Mouse (Mus musculus) lung, embryonic 15.5 days (tissue): ENCODE data around the gene Krt33b. TPM values are rescaled to one million over a fixed set of nuclear protein-coding genes. Genes with fewer than 3 reads are reported as not detected.
A peak's percentile ranks its signal among the peaks of the same experiment; 100 is the strongest.

Experiments used
- ATAC-seq: fragments of 200-750 bp; cut with Nextera tagmentation; 2 replicates; pipeline ENCODE4 v1.8.0; 2017; ENCODE audit warnings: moderate number of reproducible peaks, borderline replicate concordance; ENCODE audit not compliant: low FRiP score, low TSS enrichment; ENCODE audit errors: extremely low read depth
- H3K27ac ChIP-seq: fragments of 300-500 bp; sonication (generic); 2 replicates; pipeline ENCODE4 v1.5.1; 2015; ENCODE audit warnings: moderate library complexity, mild to moderate bottlenecking, inconsistent platforms
- H3K27me3 ChIP-seq: fragments of 300-500 bp; sonication (generic); 2 replicates; pipeline ENCODE4 v1.6.1; 2015; ENCODE audit warnings: inconsistent platforms
- H3K36me3 ChIP-seq: fragments of 300-500 bp; sonication (generic); 2 replicates; pipeline ENCODE4 v1.6.1; 2015; ENCODE audit warnings: inconsistent platforms
- H3K4me1 ChIP-seq: fragments of 300-500 bp; sonication (generic); 2 replicates; pipeline ENCODE4 v1.6.1; 2015; ENCODE audit warnings: inconsistent platforms
- H3K4me2 ChIP-seq: fragments of 300-500 bp; sonication (generic); 2 replicates; pipeline ENCODE4 v1.6.1; 2015; ENCODE audit warnings: inconsistent platforms, mild to moderate bottlenecking, moderate library complexity
- H3K4me3 ChIP-seq: fragments of 300-500 bp; sonication (generic); 2 replicates; pipeline ENCODE4 v1.5.1; 2015; ENCODE audit warnings: mild to moderate bottlenecking, inconsistent platforms
- H3K9ac ChIP-seq: fragments of 300-500 bp; sonication (generic); 2 replicates; pipeline ENCODE4 v1.6.1; 2015; ENCODE audit warnings: inconsistent platforms
- H3K9me3 ChIP-seq: fragments of 300-500 bp; sonication (generic); 2 replicates; pipeline ENCODE4 v1.6.1; 2016; ENCODE audit warnings: inconsistent platforms
- WGBS: fragments of 180-500 bp; shearing (Covaris S2); methylation state at CpG from one replicate; pipeline ENCODE4 v1.1.7; 2015; 5-methylcytosine and 5-hydroxymethylcytosine counted together
- polyA plus RNA-seq: library from polyadenylated mRNA; unstranded; fragments of >200 nt; fragmentation: Nextera tagmentation; extraction: Ambion mirVana; gene quantifications from 2 replicates; pipeline ENCODE4 v1.2.1, GENCODE M21; 2015

Gene Krt33b
- polyA plus RNA-seq = not detected in 2 replicates

DNA sequence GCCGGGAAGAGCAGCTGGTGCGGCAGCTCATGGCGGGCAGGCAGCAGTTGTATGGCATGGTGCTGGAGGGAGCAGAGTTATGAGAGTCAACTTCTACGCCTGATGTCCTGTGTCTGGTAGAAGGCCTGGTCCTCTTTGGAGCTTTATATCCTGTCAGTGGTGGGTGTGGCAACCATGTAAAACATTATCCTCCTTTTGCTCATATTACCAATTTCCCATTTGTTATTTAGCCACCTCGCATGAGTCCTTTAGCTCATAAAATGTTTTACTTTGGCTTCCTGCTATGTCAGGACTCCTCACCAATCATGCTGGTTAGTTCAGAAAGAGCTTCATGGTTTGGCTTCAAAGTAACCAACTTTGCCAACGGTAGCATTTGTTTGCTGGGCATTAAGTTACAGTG, at the start of gene Krt33b:
Krt33b (minus strand) TSS at position 101 of the 400 bp plus-strand sequence.
- H3K36me3 ChIP-seq = no peaks in the 10 kb centered on the region
- no peak for ATAC-seq
- no peaks in the 10 kb centered on the region for H3K4me1 ChIP-seq
- H3K27me3 ChIP-seq = no peaks in the 10 kb centered on the region
- no peaks in the 10 kb centered on the region for H3K9me3 ChIP-seq
- no peak within 1 kb of the TSS for H3K4me3 ChIP-seq
- H3K4me2 ChIP-seq = no peak within 1 kb of the TSS
- no peak within 1 kb of the TSS for H3K27ac ChIP-seq
- H3K9ac ChIP-seq = no peak within 1 kb of the TSS
- WGBS = 77% methylated on average over 6 of the region's 6 CpGs

DNA sequence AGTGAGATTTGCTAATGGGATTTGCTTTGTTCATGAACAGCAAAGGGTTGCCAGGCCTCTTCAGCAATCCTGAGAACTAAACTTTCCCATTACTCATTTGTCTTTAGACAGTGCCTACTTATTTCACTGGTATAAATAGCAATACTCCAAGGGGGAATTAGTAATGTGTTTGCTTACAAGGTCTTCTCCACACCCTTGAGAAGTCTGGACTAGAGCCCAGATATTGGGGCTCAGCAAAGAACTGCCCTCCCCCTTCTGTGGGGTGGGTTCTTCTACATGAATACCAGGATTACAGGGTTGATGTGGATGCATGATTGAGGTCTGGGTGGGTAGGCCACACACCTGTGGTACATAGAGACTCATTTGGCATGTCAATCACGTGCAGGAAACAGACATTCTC, 44.2 kb upstream of the Krt33b start:
- no peak overlapping the region for H3K9ac ChIP-seq
- H3K9me3 ChIP-seq = no peaks in the 10 kb centered on the region
- no peak overlapping the region for H3K27ac ChIP-seq
- H3K4me2 ChIP-seq = no peak overlapping the region
- ATAC-seq = no peak
- no peaks in the 10 kb centered on the region for H3K27me3 ChIP-seq
- WGBS = 60% methylated on average over 1 of the region's 1 CpGs
- no peaks in the 10 kb centered on the region for H3K4me1 ChIP-seq
- H3K4me3 ChIP-seq = no peak overlapping the region
- H3K36me3 ChIP-seq = no peaks in the 10 kb centered on the region

GRCm38 (mm10) chr11:100067293-100068036, 37.8 kb upstream of the Krt33b start:
- H3K9me3 ChIP-seq = no peaks in the 10 kb centered on the region
- H3K36me3 ChIP-seq = no peaks in the 10 kb centered on the region
- no peak overlapping the region for H3K9ac ChIP-seq
- 51% methylated on average over 17 of the region's 17 CpGs for WGBS
- H3K27ac ChIP-seq = peak overlapping the region; percentile 57; the same call in 1 of the 2 replicates
- H3K4me2 ChIP-seq = no peak overlapping the region
- no peak overlapping the region for H3K4me3 ChIP-seq
- no peaks in the 10 kb centered on the region for H3K27me3 ChIP-seq
- ATAC-seq = peak; percentile 82
- peaks cover 14% of the 10 kb centered on the region; the same call in 1 of the 2 replicates for H3K4me1 ChIP-seq

DNA sequence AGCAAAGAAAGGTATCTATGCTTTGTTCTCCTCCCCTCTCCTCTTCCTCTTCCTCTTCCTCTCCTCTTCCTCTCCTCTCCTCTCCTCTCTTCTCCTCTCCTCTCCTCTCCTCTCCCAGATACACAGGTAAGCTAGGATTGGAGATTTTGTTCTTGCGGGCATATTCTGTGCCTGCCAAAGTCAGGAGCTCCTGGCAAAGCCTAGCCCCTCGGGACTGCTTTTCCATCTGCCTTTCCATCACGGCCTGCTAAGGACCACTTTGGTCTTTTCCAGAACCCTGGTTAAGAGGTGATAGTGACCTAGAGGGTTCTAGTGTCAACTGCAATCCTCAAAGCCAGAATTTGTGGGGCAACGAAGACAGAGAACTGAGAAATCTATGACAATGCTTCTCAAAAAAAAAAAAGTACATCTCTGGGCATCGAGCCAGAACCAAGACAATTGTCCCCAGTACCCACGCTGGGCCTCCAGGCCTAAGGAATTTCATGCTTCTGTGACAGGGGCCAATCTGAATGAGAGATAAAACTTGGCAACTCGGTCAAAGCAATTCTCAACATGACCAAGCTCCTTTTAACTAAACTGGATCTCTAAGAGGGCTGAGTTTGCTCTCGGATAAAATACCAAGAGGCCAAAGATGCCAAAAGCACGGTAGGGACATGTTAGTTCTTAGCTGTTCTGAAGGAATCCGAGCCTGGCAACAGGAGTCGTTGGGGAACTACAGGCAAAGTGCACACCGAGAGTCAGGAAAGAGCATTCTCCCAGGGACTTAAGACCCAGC, 36.8 kb upstream of the Krt33b start:
- Histone ChIP-seq H3K4me2 (no peak overlapping the region), H3K4me3 (no peak overlapping the region), H3K9me3 (no peaks in the 10 kb centered on the region), H3K36me3 (no peaks in the 10 kb centered on the region), H3K9ac (no peak overlapping the region), H3K27ac (0 out of 2 replicates have a peak overlapping the region, but pooled peaks have one; percentile 35), H3K4me1 (peaks cover 14% of the 10 kb centered on the region; the same call in 1 of the 2 replicates), H3K27me3 (no peaks in the 10 kb centered on the region)
- ATAC-seq = no peak
- WGBS = 50% methylated on average over 12 of the region's 12 CpGs

- Histone ChIP-seq H3K4me3 (no peak overlapping the region), H3K4me1 (no peaks in the 10 kb centered on the region), H3K9ac (no peak overlapping the region), H3K4me2 (no peak overlapping the region), H3K36me3 (no peaks in the 10 kb centered on the region), H3K27ac (no peak overlapping the region), H3K27me3 (no peaks in the 10 kb centered on the region), H3K9me3 (no peaks in the 10 kb centered on the region)
- no peak for ATAC-seq
- WGBS = 78% methylated on average over 8 of the region's 8 CpGs
Measured at GRCm38 (mm10) chr11:100058875-100059274, 29.2 kb upstream of the Krt33b start.

DNA sequence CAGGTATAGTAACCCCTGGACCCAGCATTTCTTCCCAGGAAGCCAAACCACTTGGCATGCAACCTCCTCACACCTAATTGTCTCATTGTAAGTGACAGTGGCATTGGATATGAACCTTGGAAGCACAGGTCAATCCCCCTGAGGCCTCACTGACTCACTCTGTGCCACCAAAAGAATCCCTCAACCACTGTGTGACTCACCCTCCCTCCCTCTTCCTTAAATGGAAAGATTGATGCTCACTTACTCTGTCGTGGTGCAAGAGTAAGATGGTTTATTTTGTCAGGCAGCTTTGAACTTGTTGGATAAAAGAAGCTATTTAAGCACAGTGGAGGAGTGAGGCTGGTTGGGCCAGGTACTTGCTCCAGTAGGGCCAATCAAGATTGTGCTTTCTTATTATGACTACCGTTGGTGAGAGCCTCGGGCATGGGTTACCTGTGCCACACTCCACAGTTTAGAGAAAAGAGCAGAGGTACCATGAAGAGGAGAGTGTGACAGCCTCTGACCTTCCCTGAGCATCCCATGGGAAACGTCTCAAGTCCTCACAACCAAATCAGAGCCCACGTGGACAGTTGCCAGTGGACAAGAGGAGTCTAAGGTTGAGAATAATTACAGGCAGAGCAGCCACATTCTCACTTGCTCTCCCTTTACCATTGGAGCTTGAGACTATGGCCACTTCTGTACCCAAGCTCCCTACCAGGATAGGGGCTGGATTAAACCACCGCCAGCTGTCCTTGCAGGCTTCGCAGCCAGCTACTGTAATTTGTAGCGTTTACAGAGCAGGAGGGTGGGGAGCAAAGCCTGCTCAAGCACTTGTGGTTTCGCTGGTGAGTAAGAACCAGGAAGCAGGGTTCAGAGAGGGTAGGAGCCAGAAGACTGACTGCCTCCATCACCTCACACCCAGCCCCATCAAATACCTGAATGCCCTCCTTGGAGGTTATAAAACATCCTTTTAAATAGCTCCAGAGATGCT, 26.3 kb upstream of the Krt33b start:
- 47% methylated on average over 9 of the region's 9 CpGs for WGBS
- no peak overlapping the region for H3K4me3 ChIP-seq
- no peaks in the 10 kb centered on the region for H3K36me3 ChIP-seq
- no peaks in the 10 kb centered on the region for H3K4me1 ChIP-seq
- H3K4me2 ChIP-seq = no peak overlapping the region
- H3K9me3 ChIP-seq = no peaks in the 10 kb centered on the region
- no peaks in the 10 kb centered on the region for H3K27me3 ChIP-seq
- no peak overlapping the region for H3K9ac ChIP-seq
- no peak for ATAC-seq
- no peak overlapping the region for H3K27ac ChIP-seq

GRCm38 (mm10) chr11:100050451-100050850, 20.8 kb upstream of the Krt33b start, which contains the start of gene Krt31:
Krt31 (minus strand) TSS chr11:100050551.
- Histone ChIP-seq H3K9ac (no peak within 1 kb of the TSS), H3K4me3 (no peak within 1 kb of the TSS), H3K9me3 (no peaks in the 10 kb centered on the region), H3K4me1 (no peaks in the 10 kb centered on the region), H3K4me2 (no peak within 1 kb of the TSS), H3K36me3 (no peaks in the 10 kb centered on the region), H3K27ac (no peak within 1 kb of the TSS), H3K27me3 (no peaks in the 10 kb centered on the region)
- no peak for ATAC-seq
- 80% methylated on average over 3 of the region's 3 CpGs for WGBS

- Histone ChIP-seq H3K27me3 (no peaks in the 10 kb centered on the region), H3K4me3 (no peak overlapping the region), H3K36me3 (no peaks in the 10 kb centered on the region), H3K9me3 (no peaks in the 10 kb centered on the region), H3K27ac (no peak overlapping the region), H3K9ac (no peak overlapping the region), H3K4me2 (no peak overlapping the region), H3K4me1 (no peaks in the 10 kb centered on the region)
- WGBS = 73% methylated on average over 2 of the region's 2 CpGs
- no peak for ATAC-seq
Measured at GRCm38 (mm10) chr11:100047193-100047592, 17.5 kb upstream of the Krt33b start.

GRCm38 (mm10) chr11:100046303-100046866, 16.7 kb upstream of the Krt33b start:
- no peaks in the 10 kb centered on the region for H3K9me3 ChIP-seq
- WGBS = 54% methylated on average over 6 of the region's 6 CpGs
- no peak overlapping the region for H3K4me3 ChIP-seq
- H3K36me3 ChIP-seq = no peaks in the 10 kb centered on the region
- no peaks in the 10 kb centered on the region for H3K27me3 ChIP-seq
- no peak overlapping the region for H3K9ac ChIP-seq
- no peak overlapping the region for H3K4me2 ChIP-seq
- no peaks in the 10 kb centered on the region for H3K4me1 ChIP-seq
- no peak for ATAC-seq
- H3K27ac ChIP-seq = no peak overlapping the region

DNA sequence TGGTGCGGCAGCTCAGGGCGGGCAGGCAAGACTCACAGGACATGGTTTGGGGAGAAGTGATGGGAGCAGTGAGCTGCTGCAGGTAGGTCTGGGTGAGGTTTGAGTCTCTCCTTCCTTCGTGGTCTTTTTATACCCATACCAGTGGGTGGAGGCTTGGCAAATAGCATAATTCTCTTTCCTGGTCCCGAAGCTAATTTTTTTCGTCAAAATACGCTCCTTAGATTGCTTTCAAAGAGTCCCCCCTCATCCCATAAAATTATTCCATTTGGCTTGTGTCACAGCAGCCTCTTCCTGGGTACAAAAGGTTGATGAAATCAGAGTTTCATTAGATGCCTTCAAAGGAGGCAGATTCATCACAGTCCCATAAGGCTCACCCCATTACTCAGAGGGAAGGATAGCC, 11.8 kb upstream of the Krt33b start, which contains the start of gene Krt34:
Krt34 (minus strand) TSS at position 101 of the 400 bp plus-strand sequence.
- 87% methylated on average over 6 of the region's 6 CpGs for WGBS
- H3K4me3 ChIP-seq = no peak within 1 kb of the TSS
- ATAC-seq = no peak
- no peaks in the 10 kb centered on the region for H3K4me1 ChIP-seq
- H3K27me3 ChIP-seq = no peaks in the 10 kb centered on the region
- no peak within 1 kb of the TSS for H3K27ac ChIP-seq
- no peaks in the 10 kb centered on the region for H3K36me3 ChIP-seq
- H3K9ac ChIP-seq = no peak within 1 kb of the TSS
- H3K9me3 ChIP-seq = no peaks in the 10 kb centered on the region
- no peak within 1 kb of the TSS for H3K4me2 ChIP-seq

DNA sequence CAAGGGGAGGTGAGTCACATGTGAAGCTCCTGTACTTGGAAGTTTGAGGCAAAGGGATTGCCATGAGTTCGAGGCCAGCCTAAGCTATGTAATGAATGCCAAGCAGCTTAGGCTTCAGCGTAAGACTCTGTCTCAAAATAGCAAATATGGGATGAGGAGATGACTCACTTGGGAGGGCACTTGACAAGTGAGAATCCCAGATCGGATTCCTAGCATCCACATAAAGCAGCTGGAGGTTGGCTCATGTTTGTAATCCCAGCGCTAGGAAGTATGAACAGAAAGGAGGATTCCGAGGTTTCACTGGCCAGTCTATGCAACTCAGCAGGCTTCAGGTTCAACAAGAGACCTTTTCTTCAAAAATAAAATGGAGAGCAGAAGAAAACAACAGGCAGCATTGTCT, 8.2 kb downstream of the Krt33b start:
- Histone ChIP-seq H3K9ac (no peak overlapping the region), H3K36me3 (no peaks in the 10 kb centered on the region), H3K27me3 (no peaks in the 10 kb centered on the region), H3K27ac (no peak overlapping the region), H3K4me3 (no peak overlapping the region), H3K4me1 (0 out of 2 replicates have a peak, but pooled peaks cover 4% of the 10 kb centered on the region), H3K9me3 (no peaks in the 10 kb centered on the region), H3K4me2 (no peak overlapping the region)
- no peak for ATAC-seq
- WGBS = 60% methylated on average over 5 of the region's 5 CpGs
